Mouse (Mus musculus): ENCODE measurements around the gene Cdrt4. TPM values are rescaled to one million over a fixed set of nuclear protein-coding genes. Genes with fewer than 3 reads are reported as not detected.

Cdrt4 gene
- total RNA-seq (2022), result not detected

- no peak for DNase-seq (ENCODE audit: low spot score)
Measured at GRCm38 (mm10) chr11:62951012-62951411, at the start of gene Cdrt4. Gene Cdrt4 (plus strand): TSS chr11:62951193.

GRCm38 (mm10) chr11:62901699-62902323 is 49.2 kb upstream of the Cdrt4 start:
- DNase-seq (ENCODE audit: low spot score), result peak; percentile 84

DNA sequence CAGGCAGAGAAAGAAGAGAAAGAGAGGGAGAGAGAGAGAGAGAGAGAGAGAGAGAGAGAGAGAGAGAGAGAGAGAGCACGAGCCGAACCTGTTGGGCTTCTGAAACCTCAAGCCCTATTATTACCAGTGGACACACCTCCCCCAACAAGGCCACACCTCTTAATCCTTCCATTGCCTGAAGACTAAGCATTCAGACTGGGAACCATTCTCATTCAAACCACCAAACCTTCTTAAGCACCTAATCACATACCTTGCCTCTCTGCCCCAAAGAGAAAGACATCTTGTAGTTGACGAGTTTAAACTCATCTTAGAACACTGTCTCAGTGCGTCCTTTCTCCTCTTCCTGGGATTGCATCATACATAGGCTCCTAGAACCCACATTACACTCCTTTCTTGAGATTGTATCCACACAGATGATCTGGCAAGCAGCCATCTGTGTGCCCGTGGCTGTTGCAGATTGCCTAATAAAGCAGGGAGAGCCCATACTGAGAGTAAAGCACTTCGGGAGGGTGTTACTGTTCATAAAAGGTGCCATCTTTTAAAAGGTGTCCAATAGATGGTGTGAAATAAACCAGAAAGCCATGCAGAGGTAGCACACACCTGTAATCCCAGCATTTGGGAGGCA is 47.0 kb upstream of the Cdrt4 start:
- DNase-seq (ENCODE audit: low spot score), result no peak

DNA sequence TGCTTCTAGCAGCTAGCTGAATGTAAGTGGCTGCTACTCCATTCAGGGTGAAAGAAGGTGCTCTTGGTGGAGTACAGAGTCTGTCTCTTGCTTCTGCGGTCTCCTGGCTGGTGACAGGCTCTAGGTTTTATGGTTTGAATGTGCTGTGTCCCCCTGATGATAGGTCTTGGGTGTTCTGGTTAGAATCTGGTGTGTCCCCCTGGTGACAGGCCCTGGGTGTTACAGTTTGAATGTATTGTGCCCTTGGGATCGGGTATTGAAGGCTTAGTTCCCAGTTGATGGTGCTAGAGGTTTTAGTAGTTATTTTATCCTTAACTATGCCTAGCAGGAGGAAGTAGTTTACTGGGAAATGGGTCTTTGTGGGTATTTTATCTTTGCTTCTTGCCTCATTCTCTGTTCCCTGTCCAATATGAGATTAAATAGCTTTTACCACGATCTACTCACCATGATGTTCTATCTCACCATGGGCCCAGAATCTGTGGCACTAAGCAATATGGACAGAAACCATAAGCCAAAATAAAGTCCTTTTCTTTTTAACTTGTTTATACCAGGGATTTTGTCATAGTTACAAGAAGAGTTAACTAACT is 41.2 kb upstream of the Cdrt4 start:
- DNase-seq (ENCODE audit: low spot score), result no peak

DNA sequence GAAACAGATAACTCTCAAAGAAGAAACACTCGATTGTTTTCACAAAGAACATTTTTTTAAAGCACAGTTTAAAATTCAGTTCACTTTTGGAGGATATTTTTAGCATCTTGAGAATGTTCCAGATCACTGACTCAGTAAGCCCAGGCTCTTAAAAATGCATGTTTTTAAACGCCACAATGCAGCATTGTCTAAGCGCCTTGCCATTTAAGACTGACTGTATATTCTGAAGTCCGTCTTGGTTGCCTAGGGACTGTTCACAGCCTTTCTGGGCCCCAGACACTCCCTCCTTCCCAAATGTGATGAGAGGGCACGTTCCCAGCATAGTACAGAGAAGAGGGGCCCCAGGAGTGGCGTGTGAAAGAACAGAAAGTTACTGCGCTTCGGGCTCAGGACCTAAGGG is 39.6 kb upstream of the Cdrt4 start:
- no peak for DNase-seq (ENCODE audit: low spot score)

DNA sequence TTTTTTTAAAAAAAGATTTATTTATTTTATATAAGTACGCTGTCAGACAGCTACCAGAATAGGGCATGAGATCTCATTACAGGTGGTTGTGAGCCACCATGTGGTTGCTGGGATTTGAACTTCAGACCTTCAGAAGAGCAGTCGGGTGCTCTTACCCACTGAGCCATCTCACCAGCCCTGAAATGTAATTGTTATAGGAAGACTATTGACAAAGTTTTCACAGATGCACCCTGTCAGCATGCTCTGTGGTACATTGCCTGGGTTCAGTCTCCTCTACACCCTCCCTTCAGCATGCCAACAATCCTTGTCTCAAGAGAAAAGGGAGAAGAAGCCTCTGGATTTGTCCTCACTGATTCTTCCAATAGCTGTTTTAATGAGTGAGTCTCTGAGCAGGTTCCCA is 37.9 kb upstream of the Cdrt4 start:
- DNase-seq (ENCODE audit: low spot score), result no peak

DNA sequence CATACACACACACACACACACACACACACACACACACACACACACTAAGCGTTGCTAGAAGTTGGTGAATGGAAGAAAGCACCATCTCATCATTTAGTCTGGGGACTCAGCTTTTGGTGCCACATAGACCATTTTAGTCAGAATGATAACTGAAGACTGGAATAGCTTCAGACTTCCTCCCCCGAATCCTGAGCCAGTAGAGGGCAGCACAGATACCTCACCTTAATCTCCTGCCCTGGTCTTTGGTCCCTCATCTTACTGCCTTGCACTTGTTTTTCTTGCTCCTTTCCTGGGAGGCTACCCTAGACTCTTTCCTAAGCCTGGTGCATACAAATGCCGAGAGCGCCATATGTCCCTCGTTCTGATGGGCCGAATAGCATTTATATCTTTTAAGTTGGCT is 36.5 kb upstream of the Cdrt4 start:
- DNase-seq (ENCODE audit: low spot score), result no peak

DNA sequence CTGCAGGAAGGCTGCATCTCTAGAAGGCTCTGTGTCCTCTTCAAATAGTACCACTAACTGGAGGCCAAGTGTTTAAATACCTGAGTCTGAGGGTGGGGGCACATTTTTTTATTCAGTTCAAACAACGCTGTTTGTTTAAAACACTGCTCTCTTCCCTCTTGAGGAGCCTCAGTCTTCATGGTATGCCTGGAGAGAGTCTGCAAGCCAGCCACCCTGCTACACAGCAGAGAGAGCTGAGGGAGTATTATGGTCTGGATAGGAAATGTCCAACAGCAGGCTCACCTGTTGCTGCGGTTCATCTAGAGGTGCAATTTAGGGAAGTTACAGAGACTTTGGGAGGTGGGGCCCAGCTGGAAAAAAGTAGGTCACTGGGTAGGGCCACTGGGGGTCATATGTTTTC is 35.5 kb upstream of the Cdrt4 start:
- no peak for DNase-seq (ENCODE audit: low spot score)

DNA sequence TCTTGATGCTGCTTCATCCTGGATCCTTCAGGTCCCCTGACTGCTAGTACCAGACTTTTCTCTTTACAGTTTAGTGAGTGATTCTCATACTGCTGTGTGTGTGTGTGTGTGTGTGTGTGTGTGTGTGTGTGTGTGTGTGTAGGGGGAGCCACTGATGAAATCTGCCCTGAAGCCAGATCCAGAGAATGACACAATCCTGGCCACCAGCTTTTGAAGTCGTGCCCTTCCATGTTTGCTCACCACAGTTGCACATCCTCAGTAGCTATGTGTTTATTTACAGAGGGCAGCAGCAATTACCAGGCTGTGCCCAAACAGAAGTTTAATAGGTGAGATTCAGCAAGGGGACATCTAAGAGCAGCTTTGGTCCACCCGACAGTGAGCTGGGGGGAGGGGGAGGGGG is 34.2 kb upstream of the Cdrt4 start:
- no peak for DNase-seq (ENCODE audit: low spot score)

DNA sequence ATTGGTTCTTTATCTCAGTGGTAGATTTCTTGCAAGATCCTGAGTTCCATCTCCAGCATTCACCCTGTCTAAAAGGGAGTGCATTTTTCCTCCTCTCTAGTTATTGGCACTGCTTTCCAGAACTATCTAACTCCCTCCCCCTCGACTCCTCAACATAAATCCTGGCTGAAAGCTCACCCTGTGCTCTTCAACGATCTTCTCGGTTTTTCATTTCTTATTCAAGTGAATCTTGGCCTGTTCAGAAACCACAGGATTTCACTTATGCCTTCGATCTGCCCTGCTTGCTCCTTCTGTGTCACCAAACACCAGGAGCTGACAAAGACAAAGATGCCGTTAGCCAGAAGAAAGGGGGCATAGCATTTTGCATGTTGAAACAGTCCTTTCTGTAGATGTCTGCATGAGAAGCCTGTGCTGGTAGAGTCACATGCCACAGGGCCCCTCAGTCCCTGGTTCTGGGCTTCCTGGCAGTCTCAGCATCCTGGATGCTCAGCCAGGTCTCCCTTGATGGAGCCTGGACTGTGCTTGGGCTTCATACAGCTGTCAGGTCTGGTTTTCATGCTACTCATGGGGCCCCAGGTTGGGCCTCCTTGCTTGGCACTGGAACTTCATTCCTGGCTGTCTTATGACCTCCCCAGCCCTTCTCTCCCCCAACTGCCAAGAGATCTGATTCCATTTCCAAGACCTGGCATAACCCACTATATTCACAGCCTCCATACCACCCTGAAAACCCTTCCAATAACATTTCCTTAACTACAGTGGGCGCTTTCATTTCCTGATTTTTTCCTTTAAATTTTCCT is 30.8 kb upstream of the Cdrt4 start:
- no peak for DNase-seq (ENCODE audit: low spot score)

DNA sequence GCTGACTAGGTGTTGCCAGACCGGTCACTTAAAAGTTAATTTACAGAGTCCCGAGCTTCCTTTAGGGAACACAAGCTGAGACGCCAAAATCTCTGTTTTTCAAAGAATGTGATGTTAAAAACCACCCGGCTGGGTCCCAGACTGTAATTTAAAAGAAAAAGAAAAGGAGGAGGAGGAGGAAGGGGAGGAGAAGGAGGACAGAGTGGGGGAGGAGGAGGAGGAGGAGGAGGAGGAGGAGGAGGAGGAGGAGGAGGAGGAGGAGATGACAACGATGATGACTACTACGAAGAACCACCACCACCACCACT is 30.3 kb upstream of the Cdrt4 start:
- no peak for DNase-seq (ENCODE audit: low spot score)

- peak; percentile 94 for DNase-seq (ENCODE audit: low spot score)
Measured at GRCm38 (mm10) chr11:62921052-62921977, 29.7 kb upstream of the Cdrt4 start.

- DNase-seq (ENCODE audit: low spot score), result peak; percentile 76
Measured at GRCm38 (mm10) chr11:62924091-62924761, 26.8 kb upstream of the Cdrt4 start.

DNA sequence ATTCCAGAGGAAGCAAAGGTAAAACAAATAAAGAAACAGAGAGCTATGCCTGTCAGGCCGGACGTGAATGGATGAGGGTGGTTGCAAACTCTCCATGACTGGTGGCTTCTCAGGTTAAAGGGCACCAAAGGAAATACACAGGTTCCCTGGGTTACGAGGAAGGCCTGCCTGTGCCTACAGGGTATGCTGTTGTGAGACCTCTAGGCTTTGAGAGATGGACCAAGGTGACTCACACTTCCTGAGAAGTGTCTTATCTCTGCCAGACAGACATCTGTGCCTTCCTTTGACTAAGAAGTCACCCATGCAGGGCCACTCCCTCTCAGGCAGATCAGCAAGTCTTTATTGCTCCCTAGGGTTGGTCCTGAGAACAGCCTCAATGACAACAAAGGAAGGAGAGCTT is 21.2 kb upstream of the Cdrt4 start:
- no peak for DNase-seq (ENCODE audit: low spot score)

- DNase-seq (ENCODE audit: low spot score), result no peak
Measured at GRCm38 (mm10) chr11:62930574-62930973, 20.4 kb upstream of the Cdrt4 start.

GRCm38 (mm10) chr11:62931141-62931540 is 19.9 kb upstream of the Cdrt4 start:
- no peak for DNase-seq (ENCODE audit: low spot score)

DNA sequence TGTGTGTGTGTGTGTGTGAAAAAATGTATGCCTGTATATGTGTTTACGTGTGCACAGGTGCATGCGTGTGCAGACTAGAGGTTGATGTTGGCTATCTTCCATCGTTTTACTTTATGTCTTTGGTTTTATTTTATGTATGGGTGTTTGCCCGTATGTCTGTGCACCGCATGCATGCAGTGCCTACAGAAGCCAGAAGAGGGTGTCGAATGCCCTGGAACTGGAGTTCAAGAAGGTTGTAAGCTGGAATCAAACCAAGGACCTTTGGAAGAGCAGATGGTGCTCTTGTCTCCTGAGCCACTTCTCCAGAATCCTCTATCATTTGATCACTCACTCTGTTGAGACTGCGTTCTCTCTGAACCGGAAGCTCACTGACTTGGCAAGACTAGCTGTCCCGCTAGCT is 17.9 kb upstream of the Cdrt4 start:
- no peak for DNase-seq (ENCODE audit: low spot score)

DNA sequence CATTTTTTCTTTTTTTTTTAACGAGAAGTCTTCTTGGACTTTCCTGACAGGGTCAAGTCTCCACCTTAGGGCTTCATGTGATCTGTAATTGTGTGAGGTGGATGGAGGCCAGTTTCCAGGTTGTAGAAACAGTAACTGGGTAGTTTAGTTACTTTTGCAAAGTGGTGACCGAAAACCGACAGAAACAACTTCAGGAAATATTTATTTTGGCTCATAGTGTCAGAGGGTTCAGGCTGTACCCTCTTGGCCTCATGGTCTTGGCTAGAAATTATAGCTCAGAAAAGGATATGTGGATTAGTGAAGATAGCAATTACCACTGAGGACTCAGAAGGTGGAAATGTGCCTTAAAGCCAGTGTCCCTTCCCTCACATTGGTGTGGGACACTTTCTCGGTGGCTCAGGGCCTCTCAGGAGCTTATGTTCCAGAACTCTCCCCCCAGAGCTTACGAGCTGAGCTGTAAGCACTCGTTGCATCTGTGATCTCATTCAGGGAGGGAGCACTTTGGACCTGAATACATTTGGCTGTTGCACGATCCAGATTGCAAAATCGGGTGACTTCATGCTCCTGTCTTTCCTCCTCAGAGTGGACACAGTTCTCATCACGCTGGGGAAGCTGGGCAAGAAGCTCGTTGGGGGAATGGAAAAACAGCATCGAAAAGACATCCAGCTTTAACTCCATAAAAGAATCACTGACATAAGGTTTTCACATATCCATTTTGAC is 16.0 kb upstream of the Cdrt4 start:
- peak; percentile 62 for DNase-seq (ENCODE audit: low spot score)

- no peak for DNase-seq (ENCODE audit: low spot score)
Measured at GRCm38 (mm10) chr11:62937986-62938385, 13.0 kb upstream of the Cdrt4 start.

DNA sequence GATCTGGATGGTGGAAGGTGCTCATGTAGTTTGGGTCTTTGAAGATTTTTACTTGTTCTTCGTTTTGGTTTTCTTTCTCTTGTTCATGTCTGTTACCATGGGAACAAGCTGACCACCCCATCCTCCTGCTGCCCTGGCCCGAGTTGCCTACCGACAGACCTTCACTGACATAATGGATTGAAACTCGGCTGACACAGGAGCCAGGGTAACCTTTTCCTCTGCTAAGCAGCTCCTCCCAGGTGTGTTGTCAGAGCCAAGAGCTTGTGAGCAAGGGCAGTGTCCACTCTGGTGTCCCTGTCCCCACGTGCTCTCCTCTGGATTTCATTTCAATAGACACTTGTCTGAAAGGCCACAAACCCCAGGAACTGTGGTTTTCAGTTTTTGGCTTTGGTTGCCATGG is 12.1 kb upstream of the Cdrt4 start:
- DNase-seq (ENCODE audit: low spot score), result no peak
